Mouse (Mus musculus): ENCODE results near the gene 4931428L18Rik. TPM values are rescaled to one million over a fixed set of nuclear protein-coding genes. Genes with fewer than 3 reads are reported as not detected.

Gene 4931428L18Rik
- polyA plus RNA-seq, 1 experiment from 2014 or later = not detected

- no peak for ATAC-seq (ENCODE audit: insufficient read depth, low FRiP score, low TSS enrichment)
- H3K27me3 ChIP-seq (ENCODE audit: control insufficient read depth, insufficient read depth, low read length) = no peaks in the 10 kb centered on the region
- WGBS = 72% methylated on average over 5 of the region's 5 CpGs
- H3K9me3 ChIP-seq (ENCODE audit: control insufficient read depth, low read length) = no peaks in the 10 kb centered on the region
- peak; percentile 12 for DNase-seq (ENCODE audit: low spot score)
- no peaks in the 10 kb centered on the region for H3K4me1 ChIP-seq (ENCODE audit: control insufficient read depth, insufficient read depth, low read length)
- no peak overlapping the region for H3K9ac ChIP-seq (ENCODE audit: low read length)
- no peak overlapping the region for H3K27ac ChIP-seq (ENCODE audit: low read depth, low read length)
- no peaks in the 10 kb centered on the region for H3K36me3 ChIP-seq (ENCODE audit: control insufficient read depth, insufficient read depth, low read length)
- no peak overlapping the region for H3K4me2 ChIP-seq (ENCODE audit: low read depth)
- no peak overlapping the region for H3K4me3 ChIP-seq (ENCODE audit: low read depth, low read length)
These were observed 126.6 kb downstream of the 4931428L18Rik start for GRCm38 (mm10) chr1:31095706-31096465.

GRCm38 (mm10) chr1:31094792-31095191 is 127.7 kb downstream of the 4931428L18Rik start:
- DNase-seq (ENCODE audit: low spot score) (no peak), ATAC-seq (ENCODE audit: insufficient read depth, low FRiP score, low TSS enrichment) (no peak)
- no peaks in the 10 kb centered on the region for H3K9me3 ChIP-seq (ENCODE audit: control insufficient read depth, low read length)
- H3K4me2 ChIP-seq (ENCODE audit: low read depth) = no peak overlapping the region
- no peak overlapping the region for H3K4me3 ChIP-seq (ENCODE audit: low read depth, low read length)
- H3K36me3 ChIP-seq (ENCODE audit: control insufficient read depth, insufficient read depth, low read length) = no peaks in the 10 kb centered on the region
- no peaks in the 10 kb centered on the region for H3K4me1 ChIP-seq (ENCODE audit: control insufficient read depth, insufficient read depth, low read length)
- H3K27ac ChIP-seq (ENCODE audit: low read depth, low read length) = no peak overlapping the region
- H3K27me3 ChIP-seq (ENCODE audit: control insufficient read depth, insufficient read depth, low read length) = no peaks in the 10 kb centered on the region
- no peak overlapping the region for H3K9ac ChIP-seq (ENCODE audit: low read length)
- WGBS = 57% methylated on average over 3 of the region's 3 CpGs

- 95% methylated on average over 1 of the region's 1 CpGs for WGBS
- no peak for ATAC-seq (ENCODE audit: insufficient read depth, low FRiP score, low TSS enrichment)
These were observed 128.5 kb downstream of the 4931428L18Rik start for GRCm38 (mm10) chr1:31093939-31094338.

GRCm38 (mm10) chr1:31088686-31089085 is 133.8 kb downstream of the 4931428L18Rik start:
- no peak overlapping the region for H3K4me3 ChIP-seq (ENCODE audit: low read depth, low read length)
- no peak overlapping the region for H3K27ac ChIP-seq (ENCODE audit: low read depth, low read length)
- no peaks in the 10 kb centered on the region for H3K36me3 ChIP-seq (ENCODE audit: control insufficient read depth, insufficient read depth, low read length)
- H3K9ac ChIP-seq (ENCODE audit: low read length) = no peak overlapping the region
- WGBS = 94% methylated on average over 4 of the region's 4 CpGs
- ATAC-seq (ENCODE audit: insufficient read depth, low FRiP score, low TSS enrichment) (no peak), DNase-seq (ENCODE audit: low spot score) (no peak)
- no peaks in the 10 kb centered on the region for H3K4me1 ChIP-seq (ENCODE audit: control insufficient read depth, insufficient read depth, low read length)
- no peaks in the 10 kb centered on the region for H3K9me3 ChIP-seq (ENCODE audit: control insufficient read depth, low read length)
- no peak overlapping the region for H3K4me2 ChIP-seq (ENCODE audit: low read depth)
- no peaks in the 10 kb centered on the region for H3K27me3 ChIP-seq (ENCODE audit: control insufficient read depth, insufficient read depth, low read length)

More at GRCm38 (mm10) chr1:31093939-31094338, 128.5 kb downstream of the 4931428L18Rik start:
- no peaks in the 10 kb centered on the region for H3K4me1 ChIP-seq (ENCODE audit: control insufficient read depth, insufficient read depth, low read length)
- no peak overlapping the region for H3K27ac ChIP-seq (ENCODE audit: low read depth, low read length)
- H3K4me2 ChIP-seq (ENCODE audit: low read depth) = no peak overlapping the region
- no peak overlapping the region for H3K4me3 ChIP-seq (ENCODE audit: low read depth, low read length)
- H3K9me3 ChIP-seq (ENCODE audit: control insufficient read depth, low read length) = no peaks in the 10 kb centered on the region
- H3K27me3 ChIP-seq (ENCODE audit: control insufficient read depth, insufficient read depth, low read length) = no peaks in the 10 kb centered on the region
- DNase-seq (ENCODE audit: low spot score) = no peak
- H3K9ac ChIP-seq (ENCODE audit: low read length) = no peak overlapping the region
- no peaks in the 10 kb centered on the region for H3K36me3 ChIP-seq (ENCODE audit: control insufficient read depth, insufficient read depth, low read length)

- no peak overlapping the region for H3K27ac ChIP-seq (ENCODE audit: low read depth, low read length)
- no peak for ATAC-seq (ENCODE audit: insufficient read depth, low FRiP score, low TSS enrichment)
- H3K4me2 ChIP-seq (ENCODE audit: low read depth) = no peak overlapping the region
- H3K9me3 ChIP-seq (ENCODE audit: control insufficient read depth, low read length) = no peaks in the 10 kb centered on the region
- 85% methylated on average over 6 of the region's 6 CpGs for WGBS
- no peak for DNase-seq (ENCODE audit: low spot score)
- H3K9ac ChIP-seq (ENCODE audit: low read length) = no peak overlapping the region
- H3K27me3 ChIP-seq (ENCODE audit: control insufficient read depth, insufficient read depth, low read length) = no peaks in the 10 kb centered on the region
- no peak overlapping the region for H3K4me3 ChIP-seq (ENCODE audit: low read depth, low read length)
- no peaks in the 10 kb centered on the region for H3K36me3 ChIP-seq (ENCODE audit: control insufficient read depth, insufficient read depth, low read length)
- H3K4me1 ChIP-seq (ENCODE audit: control insufficient read depth, insufficient read depth, low read length) = no peaks in the 10 kb centered on the region
These were observed 149.7 kb downstream of the 4931428L18Rik start for GRCm38 (mm10) chr1:31072523-31073370.

- H3K4me2 ChIP-seq (ENCODE audit: low read depth) = no peak overlapping the region
- no peak for DNase-seq (ENCODE audit: low spot score)
- H3K9ac ChIP-seq (ENCODE audit: low read length) = no peak overlapping the region
- no peak for ATAC-seq (ENCODE audit: insufficient read depth, low FRiP score, low TSS enrichment)
- no peaks in the 10 kb centered on the region for H3K27me3 ChIP-seq (ENCODE audit: control insufficient read depth, insufficient read depth, low read length)
- no peaks in the 10 kb centered on the region for H3K9me3 ChIP-seq (ENCODE audit: control insufficient read depth, low read length)
- no peaks in the 10 kb centered on the region for H3K4me1 ChIP-seq (ENCODE audit: control insufficient read depth, insufficient read depth, low read length)
- H3K36me3 ChIP-seq (ENCODE audit: control insufficient read depth, insufficient read depth, low read length) = no peaks in the 10 kb centered on the region
- 73% methylated on average over 2 of the region's 2 CpGs for WGBS
- no peak overlapping the region for H3K27ac ChIP-seq (ENCODE audit: low read depth, low read length)
- no peak overlapping the region for H3K4me3 ChIP-seq (ENCODE audit: low read depth, low read length)
These were observed 151.3 kb downstream of the 4931428L18Rik start for GRCm38 (mm10) chr1:31071209-31071608.

GRCm38 (mm10) chr1:31064817-31065740 is 157.4 kb downstream of the 4931428L18Rik start:
- H3K9ac ChIP-seq (ENCODE audit: low read length) = no peak overlapping the region
- H3K36me3 ChIP-seq (ENCODE audit: control insufficient read depth, insufficient read depth, low read length) = no peaks in the 10 kb centered on the region
- no peaks in the 10 kb centered on the region for H3K9me3 ChIP-seq (ENCODE audit: control insufficient read depth, low read length)
- 89% methylated on average over 12 of the region's 12 CpGs for WGBS
- H3K4me2 ChIP-seq (ENCODE audit: low read depth) = no peak overlapping the region
- DNase-seq (ENCODE audit: low spot score) (no peak), ATAC-seq (ENCODE audit: insufficient read depth, low FRiP score, low TSS enrichment) (no peak)
- no peaks in the 10 kb centered on the region for H3K4me1 ChIP-seq (ENCODE audit: control insufficient read depth, insufficient read depth, low read length)
- no peak overlapping the region for H3K27ac ChIP-seq (ENCODE audit: low read depth, low read length)
- no peaks in the 10 kb centered on the region for H3K27me3 ChIP-seq (ENCODE audit: control insufficient read depth, insufficient read depth, low read length)
- H3K4me3 ChIP-seq (ENCODE audit: low read depth, low read length) = no peak overlapping the region

GRCm38 (mm10) chr1:31059806-31060205 is 162.7 kb downstream of the 4931428L18Rik start:
- ATAC-seq (ENCODE audit: insufficient read depth, low FRiP score, low TSS enrichment) (no peak), DNase-seq (ENCODE audit: low spot score) (no peak)
- H3K9me3 ChIP-seq (ENCODE audit: control insufficient read depth, low read length) = no peaks in the 10 kb centered on the region
- H3K36me3 ChIP-seq (ENCODE audit: control insufficient read depth, insufficient read depth, low read length) = no peaks in the 10 kb centered on the region
- H3K9ac ChIP-seq (ENCODE audit: low read length) = no peak overlapping the region
- H3K4me1 ChIP-seq (ENCODE audit: control insufficient read depth, insufficient read depth, low read length) = no peaks in the 10 kb centered on the region
- 83% methylated on average over 4 of the region's 4 CpGs for WGBS
- H3K27ac ChIP-seq (ENCODE audit: low read depth, low read length) = no peak overlapping the region
- no peak overlapping the region for H3K4me2 ChIP-seq (ENCODE audit: low read depth)
- H3K27me3 ChIP-seq (ENCODE audit: control insufficient read depth, insufficient read depth, low read length) = no peaks in the 10 kb centered on the region
- no peak overlapping the region for H3K4me3 ChIP-seq (ENCODE audit: low read depth, low read length)
